Mouse (Mus musculus): ENCODE measurements at regions not wholly inside any gene's neighbourhood (a gene's known extent, or its start where the extent isn't known, plus 50 kb on each side); places are given as distances from the start of the nearest gene placed in this dataset.

DNA sequence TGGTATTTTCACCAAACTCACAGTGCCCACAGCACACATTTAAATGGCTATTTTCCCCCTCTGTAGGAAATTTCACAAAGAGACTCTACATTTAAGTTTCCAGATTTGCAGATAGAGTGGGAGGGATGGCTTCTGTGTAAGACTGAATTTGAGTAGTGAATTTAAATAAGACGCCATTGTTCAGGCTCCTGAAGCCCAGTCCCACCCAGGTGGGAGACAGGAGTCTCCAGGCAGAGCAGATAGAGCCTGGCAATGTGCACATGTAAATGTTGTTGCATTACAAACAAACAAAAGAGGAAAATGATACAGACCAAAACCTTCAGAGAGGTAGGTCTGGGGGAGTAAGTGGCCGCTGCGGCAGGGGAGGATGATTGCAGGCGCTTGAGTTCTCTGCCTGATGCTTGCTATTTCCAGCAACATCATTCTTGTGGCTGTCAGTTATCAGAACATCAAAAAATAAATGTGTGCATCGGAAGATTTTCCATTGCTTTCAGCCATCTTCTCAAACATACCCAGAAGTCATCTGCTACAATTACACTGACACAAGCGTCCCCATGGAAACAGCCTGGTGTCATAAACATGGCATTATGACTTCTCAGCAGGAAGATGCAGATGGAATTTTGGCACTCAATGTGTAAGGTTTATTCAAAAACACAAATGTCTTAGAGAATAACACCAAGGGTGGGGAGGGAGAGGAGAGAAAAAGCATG is 318.5 kb downstream of the Phkb start:
- H3K27ac ChIP-seq (ENCODE audit: low read depth, low read length): no peak overlapping the region
- H3K9me3 ChIP-seq (ENCODE audit: control insufficient read depth, low read length): no peaks in the 10 kb centered on the region
- H3K4me3 ChIP-seq (ENCODE audit: low read depth, low read length): no peak overlapping the region
- no peak overlapping the region for H3K4me2 ChIP-seq (ENCODE audit: low read depth, low read length, severe bottlenecking)
- H3K9ac ChIP-seq (ENCODE audit: low read length): no peak overlapping the region
- ATAC-seq (replicated peaks; ENCODE audit: low FRiP score) (no peak), DNase-seq (ENCODE audit: low spot score) (no peak)
- no peaks in the 10 kb centered on the region for H3K27me3 ChIP-seq (ENCODE audit: control insufficient read depth, insufficient read depth, low read length)
- WGBS: 86% methylated on average over 6 of the region's 6 CpGs
- no peaks in the 10 kb centered on the region for H3K4me1 ChIP-seq (replicated peaks; ENCODE audit: control insufficient read depth, insufficient read depth, low read length)
- H3K36me3 ChIP-seq (ENCODE audit: control insufficient read depth, insufficient read depth, low read length): no peaks in the 10 kb centered on the region

DNA sequence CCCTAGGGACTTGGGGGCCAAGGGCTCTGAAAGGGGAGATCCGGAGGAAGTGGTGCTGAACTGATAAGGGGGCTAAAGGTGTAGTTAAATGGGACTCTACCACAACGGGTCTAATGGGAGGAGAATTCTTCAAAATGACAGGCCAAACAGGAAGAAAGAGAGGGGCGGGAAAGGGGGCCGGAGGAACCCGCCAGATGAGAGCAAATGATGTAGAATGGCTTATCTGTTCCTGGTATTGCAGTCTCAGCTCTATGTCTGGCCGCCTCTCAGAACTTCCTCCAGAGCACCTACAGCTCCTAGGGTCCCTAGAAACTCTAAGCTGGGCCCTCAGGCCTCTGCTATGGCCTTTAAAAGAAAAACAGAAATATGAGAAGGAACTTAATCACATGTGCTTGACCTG is 306.8 kb downstream of the Phkb start:
- WGBS: 75% methylated on average over 6 of the region's 6 CpGs

DNA sequence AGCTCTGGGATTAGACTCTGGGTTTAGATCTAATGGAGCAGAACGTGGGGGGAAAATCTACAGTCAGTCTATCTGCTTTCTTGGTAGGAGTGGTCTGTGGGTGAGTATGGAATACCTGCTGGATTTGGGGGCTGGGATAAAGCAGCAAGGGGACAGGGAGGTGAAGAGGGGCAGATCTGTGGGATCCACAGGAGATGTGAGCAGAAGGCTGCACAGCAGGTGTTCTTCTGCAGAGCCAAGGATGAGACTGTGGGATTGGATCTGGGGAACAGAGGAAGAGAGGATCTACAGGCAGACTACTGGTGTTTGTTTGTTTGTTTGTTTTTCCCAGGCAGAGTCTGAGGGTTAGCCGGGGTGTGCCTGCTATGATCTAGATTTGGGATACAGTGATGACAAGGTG is 284.5 kb downstream of the Phkb start:
- DNase-seq (ENCODE audit: low spot score) (no peak), ATAC-seq (replicated peaks; ENCODE audit: low FRiP score) (no peak)
- Histone ChIP-seq H3K4me2 (ENCODE audit: low read depth, low read length, severe bottlenecking) (no peak overlapping the region), H3K27me3 (ENCODE audit: control insufficient read depth, insufficient read depth, low read length) (no peaks in the 10 kb centered on the region), H3K9ac (ENCODE audit: low read length) (no peak overlapping the region), H3K4me1 (replicated peaks; ENCODE audit: control insufficient read depth, insufficient read depth, low read length) (no peaks in the 10 kb centered on the region), H3K27ac (ENCODE audit: low read depth, low read length) (no peak overlapping the region), H3K4me3 (ENCODE audit: low read depth, low read length) (no peak overlapping the region), H3K9me3 (ENCODE audit: control insufficient read depth, low read length) (no peaks in the 10 kb centered on the region), H3K36me3 (ENCODE audit: control insufficient read depth, insufficient read depth, low read length) (no peaks in the 10 kb centered on the region)
- WGBS: 72% methylated on average over 2 of the region's 2 CpGs

More for the DNA sequence above, 306.8 kb downstream of the Phkb start:
- Histone ChIP-seq H3K36me3 (ENCODE audit: control insufficient read depth, insufficient read depth, low read length) (no peaks in the 10 kb centered on the region), H3K9me3 (ENCODE audit: control insufficient read depth, low read length) (no peaks in the 10 kb centered on the region), H3K9ac (ENCODE audit: low read length) (no peak overlapping the region), H3K4me1 (replicated peaks; ENCODE audit: control insufficient read depth, insufficient read depth, low read length) (no peaks in the 10 kb centered on the region), H3K4me3 (ENCODE audit: low read depth, low read length) (no peak overlapping the region), H3K27me3 (ENCODE audit: control insufficient read depth, insufficient read depth, low read length) (no peaks in the 10 kb centered on the region), H3K27ac (ENCODE audit: low read depth, low read length) (no peak overlapping the region), H3K4me2 (ENCODE audit: low read depth, low read length, severe bottlenecking) (no peak overlapping the region)
- no peak for DNase-seq (ENCODE audit: low spot score)
- ATAC-seq (replicated peaks; ENCODE audit: low FRiP score): no peak

DNA sequence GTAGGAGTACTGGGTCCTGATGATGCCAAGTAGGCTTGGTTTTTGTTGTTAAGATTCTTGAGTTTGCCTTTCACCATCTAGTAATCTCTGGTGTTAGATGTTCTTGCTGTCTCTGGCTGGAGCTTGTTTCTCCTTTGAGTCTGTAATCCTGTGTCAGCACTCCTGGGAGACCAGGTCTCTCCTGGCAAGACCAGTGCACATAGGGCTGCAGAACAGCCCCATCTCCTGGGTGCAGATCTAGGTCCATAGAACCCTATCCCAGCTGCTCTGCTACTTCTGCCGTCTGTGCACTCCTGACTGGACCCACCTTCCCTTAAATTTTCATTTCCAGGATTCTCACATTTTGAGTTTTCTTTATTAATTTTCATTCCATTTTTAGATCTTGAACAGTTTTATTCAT is 283.9 kb downstream of the Phkb start:
- no peak overlapping the region for H3K27ac ChIP-seq (ENCODE audit: low read depth, low read length)
- no peaks in the 10 kb centered on the region for H3K4me1 ChIP-seq (replicated peaks; ENCODE audit: control insufficient read depth, insufficient read depth, low read length)
- no peak for ATAC-seq (replicated peaks; ENCODE audit: low FRiP score)

More for the DNA sequence above, 283.9 kb downstream of the Phkb start:
- Histone ChIP-seq H3K9ac (ENCODE audit: low read length) (no peak overlapping the region), H3K27me3 (ENCODE audit: control insufficient read depth, insufficient read depth, low read length) (no peaks in the 10 kb centered on the region), H3K4me3 (ENCODE audit: low read depth, low read length) (no peak overlapping the region), H3K9me3 (ENCODE audit: control insufficient read depth, low read length) (no peaks in the 10 kb centered on the region), H3K4me2 (ENCODE audit: low read depth, low read length, severe bottlenecking) (no peak overlapping the region), H3K36me3 (ENCODE audit: control insufficient read depth, insufficient read depth, low read length) (no peaks in the 10 kb centered on the region)
- WGBS: 96% methylated on average over 1 of the region's 1 CpGs
- no peak for DNase-seq (ENCODE audit: low spot score)

All from forebrain, embryonic 11.5 days (tissue).